Mouse (Mus musculus) limb, embryonic 12.5 days (tissue): ENCODE measurements around the gene Pdcd4. TPM values are rescaled to one million over a fixed set of nuclear protein-coding genes. Genes with fewer than 3 reads are reported as not detected.

Source experiments
- ATAC-seq: fragments of 200-750 bp; cut with Nextera tagmentation; 2 replicates; pipeline ENCODE4 v1.8.0; 2017; ENCODE audit warnings: low read depth, moderate TSS enrichment; ENCODE audit not compliant: insufficient number of reproducible peaks, insufficient read depth, low FRiP score, low TSS enrichment
- H3K27ac ChIP-seq: fragments of 300-500 bp; sonication (generic); 2 replicates; pipeline ENCODE4 v1.5.1; 2016; ENCODE audit warnings: mild to moderate bottlenecking, moderate library complexity
- H3K27me3 ChIP-seq: fragments of 300-500 bp; sonication (generic); 2 replicates; pipeline ENCODE4 v1.6.1; 2016; ENCODE audit warnings: mild to moderate bottlenecking, moderate library complexity
- H3K36me3 ChIP-seq: fragments of 300-500 bp; sonication (generic); 2 replicates; pipeline ENCODE4 v1.6.1; 2016; ENCODE audit warnings: mild to moderate bottlenecking, moderate library complexity
- H3K4me1 ChIP-seq: fragments of 300-500 bp; sonication (generic); replicated peaks from 2 replicates; pipeline ENCODE4 v1.6.1; 2016
- H3K4me2 ChIP-seq: fragments of 300-500 bp; sonication (generic); 2 replicates; pipeline ENCODE4 v1.6.1; 2016; ENCODE audit warnings: mild to moderate bottlenecking, moderate library complexity
- H3K4me3 ChIP-seq: fragments of 300-500 bp; sonication (generic); replicated peaks from 2 replicates; pipeline ENCODE4 v1.5.1; 2016; ENCODE audit warnings: mild to moderate bottlenecking
- H3K9ac ChIP-seq: fragments of 300-500 bp; sonication (generic); replicated peaks from 2 replicates; pipeline ENCODE4 v1.6.1; 2016; ENCODE audit warnings: mild to moderate bottlenecking, moderate library complexity
- H3K9me3 ChIP-seq: fragments of 300-500 bp; sonication (generic); 2 replicates; pipeline ENCODE4 v1.6.1; 2016; ENCODE audit warnings: mild to moderate bottlenecking, moderate library complexity
- WGBS: fragments of 180-500 bp; shearing (Covaris S2); methylation state at CpG from one replicate; pipeline ENCODE4 v1.1.7; 2016; 5-methylcytosine and 5-hydroxymethylcytosine counted together
- polyA plus RNA-seq: library from polyadenylated mRNA; unstranded; fragments of >200 nt; fragmentation: Nextera tagmentation; extraction: Ambion mirVana; gene quantifications from 2 replicates; pipeline ENCODE4 v1.2.1, GENCODE M21; 2016

Gene Pdcd4
- polyA plus RNA-seq, 1 experiment from 2014 or later, result 107 TPM

DNA sequence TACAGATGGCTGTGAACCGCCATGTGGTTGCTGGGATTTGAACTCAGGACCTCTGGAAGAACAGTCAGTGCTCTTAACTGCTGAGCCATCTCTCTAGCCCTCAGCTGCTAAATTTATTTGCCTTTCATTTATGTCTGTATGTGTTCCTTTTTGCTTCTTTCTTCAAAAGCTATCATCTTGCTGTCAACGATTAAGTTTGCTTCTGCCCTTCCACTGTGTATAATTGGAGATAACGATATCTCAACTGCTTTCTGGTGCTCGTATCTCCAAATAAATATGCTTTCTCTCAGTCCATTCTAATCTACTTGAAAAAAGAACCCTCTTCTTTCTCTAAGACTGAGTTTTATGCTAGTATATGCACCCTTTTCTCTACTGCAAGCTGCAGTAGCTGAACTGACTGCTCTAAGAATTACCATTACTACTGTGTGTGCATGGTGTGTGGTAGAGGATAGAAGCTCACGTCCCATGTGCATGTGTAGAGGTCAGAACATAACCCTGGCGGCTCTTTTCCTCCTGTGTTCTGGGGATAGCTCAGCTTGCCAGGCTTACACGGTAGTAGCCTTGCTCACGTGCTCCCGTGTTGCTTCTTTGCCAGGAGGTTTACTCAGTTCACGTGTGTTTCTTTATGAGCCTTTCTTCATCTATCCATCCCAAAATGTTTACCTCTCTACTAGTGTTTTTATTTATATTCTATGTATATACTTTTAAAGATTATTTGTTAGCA lies 73.0 kb downstream of the Pdcd4 start:
- Histone ChIP-seq H3K36me3 (no peaks in the 10 kb centered on the region), H3K4me3 (no peak overlapping the region), H3K27me3 (no peaks in the 10 kb centered on the region), H3K9ac (no peak overlapping the region), H3K27ac (no peak overlapping the region), H3K4me2 (no peak overlapping the region), H3K9me3 (no peaks in the 10 kb centered on the region), H3K4me1 (0 out of 2 replicates have a peak, but pooled peaks cover 3% of the 10 kb centered on the region)
- no peak for ATAC-seq
- WGBS, result 91% methylated on average over 10 of the region's 10 CpGs

DNA sequence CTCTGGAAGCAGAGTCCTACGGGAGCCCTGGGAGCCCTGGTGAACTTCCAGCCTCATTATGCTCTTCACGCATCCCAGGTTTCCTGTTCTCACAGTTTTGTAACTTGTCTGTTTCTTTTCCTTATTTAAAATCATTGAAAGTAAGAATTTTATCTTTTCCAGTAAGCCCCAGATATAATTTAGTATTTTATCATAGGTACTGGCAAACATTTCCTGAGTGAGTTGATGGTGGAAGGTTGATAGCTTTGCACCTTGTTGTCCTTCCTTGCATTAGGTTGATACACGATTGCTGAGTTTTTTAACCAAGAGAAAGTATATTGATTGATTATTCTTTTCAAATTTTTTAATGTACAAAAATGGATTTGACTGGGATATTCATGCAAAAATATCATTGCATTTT lies 77.2 kb downstream of the Pdcd4 start:
- no peak for ATAC-seq
- Histone ChIP-seq H3K27ac (no peak overlapping the region), H3K4me1 (no peaks in the 10 kb centered on the region), H3K27me3 (no peaks in the 10 kb centered on the region), H3K4me2 (no peak overlapping the region), H3K9me3 (no peaks in the 10 kb centered on the region), H3K9ac (no peak overlapping the region), H3K36me3 (no peaks in the 10 kb centered on the region), H3K4me3 (no peak overlapping the region)
- WGBS, result 92% methylated on average over 3 of the region's 3 CpGs

DNA sequence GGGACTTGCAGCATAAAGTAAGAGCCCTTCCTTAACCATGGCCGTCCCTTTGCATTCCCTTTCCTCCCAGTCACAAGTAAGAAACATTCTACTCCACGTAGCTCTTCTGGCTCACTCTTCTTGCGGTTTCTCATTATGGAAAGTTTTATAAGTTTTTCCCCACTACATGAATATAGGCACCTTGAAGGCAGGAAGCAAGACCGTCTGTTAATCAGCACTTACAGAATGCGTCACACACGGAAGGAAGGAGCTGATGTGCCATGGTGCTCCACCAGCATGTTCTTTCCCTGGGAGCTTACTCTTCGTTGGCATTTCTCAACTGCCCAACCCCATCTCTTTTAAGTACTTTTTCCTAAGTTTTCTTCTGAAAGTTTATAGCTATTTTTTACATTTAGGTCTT lies 79.9 kb downstream of the Pdcd4 start:
- 72% methylated on average over 7 of the region's 7 CpGs for whole genome bisulfite sequencing

DNA sequence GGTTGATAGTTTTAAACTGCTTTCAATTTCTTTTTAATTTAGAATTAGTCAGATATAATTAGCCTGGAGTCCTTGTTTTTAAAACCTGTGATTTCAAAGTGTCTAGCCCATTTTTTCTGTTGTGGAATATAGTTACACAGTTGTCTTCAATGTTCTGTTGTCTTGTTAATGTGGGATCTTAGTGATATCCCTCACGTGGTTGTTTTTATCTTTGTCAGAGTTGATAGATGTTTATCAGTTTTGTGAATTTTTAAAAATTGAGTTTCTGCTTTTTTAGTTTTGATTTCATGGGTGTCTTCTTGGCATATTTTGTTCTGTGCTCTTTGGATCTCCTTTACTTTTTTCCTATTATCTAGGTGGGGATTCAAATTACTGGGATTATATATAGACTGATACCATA lies 81.6 kb downstream of the Pdcd4 start:
- WGBS, result 84% methylated on average over 1 of the region's 1 CpGs
- H3K9me3 ChIP-seq, result peaks cover 8% of the 10 kb centered on the region; the same call in 1 of the 2 replicates
- ATAC-seq, result no peak
- H3K27me3 ChIP-seq, result no peaks in the 10 kb centered on the region
- no peak overlapping the region for H3K9ac ChIP-seq
- peaks cover 8% of the 10 kb centered on the region; the same call in 1 of the 2 replicates for H3K36me3 ChIP-seq
- H3K4me3 ChIP-seq, result no peak overlapping the region
- H3K4me2 ChIP-seq, result no peak overlapping the region
- no peak overlapping the region for H3K27ac ChIP-seq
- H3K4me1 ChIP-seq, result peaks cover 5% of the 10 kb centered on the region; the same call in 1 of the 2 replicates

More for the DNA sequence above, 79.9 kb downstream of the Pdcd4 start:
- no peak overlapping the region for H3K27ac ChIP-seq
- H3K9me3 ChIP-seq, result 0 out of 2 replicates have a peak, but pooled peaks cover 6% of the 10 kb centered on the region
- H3K4me1 ChIP-seq, result peaks cover 5% of the 10 kb centered on the region; the same call in 1 of the 2 replicates
- H3K36me3 ChIP-seq, result peaks cover 5% of the 10 kb centered on the region; the same call in 1 of the 2 replicates
- H3K9ac ChIP-seq, result no peak overlapping the region
- no peak for ATAC-seq
- no peak overlapping the region for H3K4me2 ChIP-seq
- H3K4me3 ChIP-seq, result no peak overlapping the region
- no peaks in the 10 kb centered on the region for H3K27me3 ChIP-seq

Other genes with a start within 250 kb of the Pdcd4 start
- 4.3 and 5.1 TPM in 2 replicates for gene Rbm20, start 214.9 kb upstream of the Pdcd4 start, polyA plus RNA-seq
- 41.7 and 46.8 TPM in 2 replicates for gene Shoc2, start 52.1 kb downstream of the Pdcd4 start, polyA plus RNA-seq
- 89.6 and 93.3 TPM in 2 replicates for gene Bbip1, start 52.4 kb downstream of the Pdcd4 start, polyA plus RNA-seq
- gene Adra2a, start 151.9 kb downstream of the Pdcd4 start, polyA plus RNA-seq, result 0.11 and 0.27 TPM in 2 replicates